Mouse (Mus musculus): ENCODE results near the gene Gpr135.

DNA sequence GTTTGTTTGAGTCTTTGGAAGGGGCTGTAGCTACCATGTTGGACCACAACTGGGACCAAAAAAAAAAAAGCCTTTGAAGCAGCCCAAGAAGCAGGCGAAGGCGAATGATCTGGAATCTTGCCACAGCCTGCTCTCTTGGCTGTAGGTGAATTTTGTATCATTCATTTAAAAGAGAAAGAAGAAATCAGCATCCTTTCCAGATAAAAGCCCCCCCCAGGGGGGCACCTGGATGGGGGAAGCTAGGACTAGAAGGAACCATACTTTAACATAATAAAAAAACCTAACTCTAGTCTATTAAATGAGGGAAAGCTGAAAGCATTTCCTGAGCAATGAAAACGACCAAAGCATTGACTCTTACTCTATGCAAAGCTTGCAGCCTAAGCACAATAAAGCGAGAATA, 20.1 kb downstream of the Gpr135 start:
- TF ChIP-seq CTCF (IDR thresholded peaks at IDR 0.05; ENCODE audit: low read depth, low read length) (no peak), POLR2A (IDR thresholded peaks at IDR 0.05; ENCODE audit: borderline replicate concordance, low read depth, low read length) (no peak)
